Mouse (Mus musculus) left cerebral cortex, adult 2 months (tissue): ENCODE measurements around the gene Sipa1l1. TPM values are rescaled to one million over a fixed set of nuclear protein-coding genes. Genes with fewer than 3 reads are reported as not detected.

Source experiments
- DNase-seq, 2 experiments: peaks; one replicate each; pipeline ENCODE4 v3.0.0; 2021 to 2022; ENCODE audit warnings: low spot score in 2 of 2, mixed read lengths in 1 of 2; ENCODE audit errors: extremely low spot score in 1 of 2
- H3K27ac ChIP-seq: fragments of 200-600 bp; 2 replicates; pipeline ENCODE4 v1.8.1; 2022
- H3K4me3 ChIP-seq: fragments of 200-600 bp; 2 replicates; pipeline ENCODE4 v1.8.1; 2022
- CTCF ChIP-seq: fragments of 200-600 bp; IDR thresholded peaks from 2 replicates; pipeline ENCODE4 v1.8.1; 2022; ENCODE audit warnings: antibody characterized with exemption, mild to moderate bottlenecking, moderate library complexity
- intact Hi-C: fragments of 180-260 bp; cut with DNase I; formaldehyde crosslinking; loops from one replicate; pipeline ENCODE4 v1.15.1; 2025
- total RNA-seq, 2 experiments: library from RNA; stranded (reverse); gene quantifications; 2 replicates each; pipeline ENCODE4 v1.2.3; 2021

Sipa1l1 gene
- total RNA-seq, 2 experiments from 2014 or later, result 311 to 327 TPM

- intact Hi-C loops, result loop anchor here (5.0 kb wide), 1 partner anchor 147 kb away; no protein-coding TSS in a partner anchor
- DNase-seq, result no peak
- TF ChIP-seq CTCF, result no peak
- Histone ChIP-seq H3K4me3 (no peak overlapping the region), H3K27ac (no peak overlapping the region)
These were observed 150.5 kb downstream of the Sipa1l1 start for GRCm38 (mm10) chr12:82319436-82320131.

GRCm38 (mm10) chr12:82320204-82320603 lies 151.1 kb downstream of the Sipa1l1 start:
- DNase-seq, result no peak
- Histone ChIP-seq H3K4me3 (no peak overlapping the region), H3K27ac (no peak overlapping the region)
- TF ChIP-seq CTCF, result no peak
- intact Hi-C loops, result loop anchor here (5.0 kb wide), 1 partner anchor 148 kb away; no protein-coding TSS in a partner anchor

GRCm38 (mm10) chr12:82321397-82321796 lies 152.3 kb downstream of the Sipa1l1 start:
- Histone ChIP-seq H3K4me3 (no peak overlapping the region), H3K27ac (peak overlapping the region; percentile 51; the same call in 1 of the 2 replicates)
- intact Hi-C loops, result loop anchor here (5.0 kb wide), 1 partner anchor 149 kb away; no protein-coding TSS in a partner anchor
- TF ChIP-seq CTCF, result no peak
- no peak for DNase-seq

GRCm38 (mm10) chr12:82321855-82322254 lies 152.7 kb downstream of the Sipa1l1 start:
- intact Hi-C loops, result loop anchor here (5.0 kb wide), 1 partner anchor 150 kb away; no protein-coding TSS in a partner anchor
- no peak overlapping the region for H3K4me3 ChIP-seq
- no peak for DNase-seq
- peak overlapping the region; percentile 51; the same call in 1 of the 2 replicates for H3K27ac ChIP-seq
- TF ChIP-seq CTCF, result peak; percentile 22; the same call in 1 of the 2 replicates

GRCm38 (mm10) chr12:82322759-82323451 lies 153.8 kb downstream of the Sipa1l1 start:
- no peak for DNase-seq
- no peak for TF ChIP-seq CTCF
- no peak overlapping the region for H3K27ac ChIP-seq
- no peak overlapping the region for H3K4me3 ChIP-seq
- intact Hi-C loops, result loop anchor here (5.0 kb wide), 1 partner anchor 151 kb away; no protein-coding TSS in a partner anchor

- H3K4me3 ChIP-seq, result no peak overlapping the region
- intact Hi-C loops, result loop anchor here (5.0 kb wide), 1 partner anchor 152 kb away; no protein-coding TSS in a partner anchor
- no peak for DNase-seq
- H3K27ac ChIP-seq, result no peak overlapping the region
- TF ChIP-seq CTCF, result no peak
These were observed 155.5 kb downstream of the Sipa1l1 start for GRCm38 (mm10) chr12:82324621-82325020.

GRCm38 (mm10) chr12:82325502-82325901 lies 156.4 kb downstream of the Sipa1l1 start:
- H3K4me3 ChIP-seq, result no peak overlapping the region
- H3K27ac ChIP-seq, result no peak overlapping the region
- no peak for TF ChIP-seq CTCF
- intact Hi-C loops, result no loop called here
- no peak for DNase-seq

- no peak for DNase-seq
- Histone ChIP-seq H3K27ac (no peak overlapping the region), H3K4me3 (no peak overlapping the region)
- intact Hi-C loops, result no loop called here
- no peak for TF ChIP-seq CTCF
These were observed 157.3 kb downstream of the Sipa1l1 start for GRCm38 (mm10) chr12:82326438-82326837.

GRCm38 (mm10) chr12:82328112-82328511 lies 159.0 kb downstream of the Sipa1l1 start:
- DNase-seq, result no peak
- TF ChIP-seq CTCF, result no peak
- intact Hi-C loops, result no loop called here
- H3K27ac ChIP-seq, result no peak overlapping the region
- no peak overlapping the region for H3K4me3 ChIP-seq

- H3K4me3 ChIP-seq, result no peak overlapping the region
- intact Hi-C loops, result no loop called here
- no peak for DNase-seq
- no peak for TF ChIP-seq CTCF
- H3K27ac ChIP-seq, result no peak overlapping the region
These were observed 163.9 kb downstream of the Sipa1l1 start for GRCm38 (mm10) chr12:82332836-82333614.

GRCm38 (mm10) chr12:82333999-82334398 lies 164.9 kb downstream of the Sipa1l1 start:
- Histone ChIP-seq H3K27ac (peak overlapping the region; percentile 38), H3K4me3 (no peak overlapping the region)
- intact Hi-C loops, result no loop called here
- TF ChIP-seq CTCF, result no peak
- DNase-seq, result no peak
